Mouse (Mus musculus) hindbrain, embryonic 14.5 days (tissue): ENCODE measurements around the gene Zc3h12b. TPM values are rescaled to one million over a fixed set of nuclear protein-coding genes. Genes with fewer than 3 reads are reported as not detected.
"Not testable (repeated sequence)": the region's sequence is repeated elsewhere in the genome, so short reads cannot be mapped to it uniquely, and the experiment has no call there.

Experiments used
- ATAC-seq: fragments of 200-750 bp; cut with Nextera tagmentation; 2 replicates; pipeline ENCODE4 v1.8.0; 2017; ENCODE audit warnings: moderate number of reproducible peaks, mild to moderate bottlenecking, moderate TSS enrichment, moderate library complexity; ENCODE audit not compliant: low FRiP score
- DNase-seq: peaks from one replicate; pipeline ENCODE4 v3.0.0-alpha.2; 2015; ENCODE audit warnings: low spot score
- H3K27ac ChIP-seq: fragments of 300-500 bp; sonication (generic); 2 replicates; pipeline ENCODE4 v1.5.1; 2014; ENCODE audit warnings: mild to moderate bottlenecking, moderate library complexity
- H3K27me3 ChIP-seq: fragments of 300-500 bp; sonication (generic); 2 replicates; pipeline ENCODE4 v1.6.1; 2014; ENCODE audit warnings: mild to moderate bottlenecking, low read length, mixed read lengths; ENCODE audit not compliant: control insufficient read depth, insufficient read depth
- H3K36me3 ChIP-seq: fragments of 300-500 bp; sonication (generic); replicated peaks from 2 replicates; pipeline ENCODE4 v1.6.1; 2014; ENCODE audit not compliant: control insufficient read depth, insufficient read depth
- H3K4me1 ChIP-seq: fragments of 300-500 bp; sonication (generic); replicated peaks from 2 replicates; pipeline ENCODE4 v1.6.1; 2014; ENCODE audit warnings: antibody characterized with exemption, low read length, mixed read lengths; ENCODE audit not compliant: control insufficient read depth, insufficient read depth
- H3K4me2 ChIP-seq: fragments of 300-500 bp; sonication (generic); replicated peaks from 2 replicates; pipeline ENCODE4 v1.6.1; 2014; ENCODE audit warnings: mild to moderate bottlenecking, moderate library complexity
- H3K4me3 ChIP-seq: fragments of 300-500 bp; sonication (generic); replicated peaks from 2 replicates; pipeline ENCODE4 v1.5.1; 2014; ENCODE audit warnings: mild to moderate bottlenecking, low read length
- H3K9ac ChIP-seq: fragments of 300-500 bp; sonication (generic); 2 replicates; pipeline ENCODE4 v1.6.1; 2014
- H3K9me3 ChIP-seq: fragments of 300-500 bp; sonication (generic); 2 replicates; pipeline ENCODE4 v1.6.1; 2016; ENCODE audit warnings: low read length; ENCODE audit not compliant: control insufficient read depth
- WGBS: fragments of 180-500 bp; shearing (Covaris S2); extraction: QIAGEN DNeasy Blood & Tissue Kit; methylation state at CpG from one replicate; pipeline ENCODE4 v1.1.7; 2014; 5-methylcytosine and 5-hydroxymethylcytosine counted together
- polyA plus RNA-seq: library from polyadenylated mRNA; unstranded; fragments of >200 nt; fragmentation: Nextera tagmentation; extraction: Ambion mirVana; gene quantifications from 2 replicates; pipeline ENCODE4 v1.2.1, GENCODE M21; 2014

The Zc3h12b gene
- polyA plus RNA-seq, 1 experiment from 2014 or later = 4.1 TPM

DNA sequence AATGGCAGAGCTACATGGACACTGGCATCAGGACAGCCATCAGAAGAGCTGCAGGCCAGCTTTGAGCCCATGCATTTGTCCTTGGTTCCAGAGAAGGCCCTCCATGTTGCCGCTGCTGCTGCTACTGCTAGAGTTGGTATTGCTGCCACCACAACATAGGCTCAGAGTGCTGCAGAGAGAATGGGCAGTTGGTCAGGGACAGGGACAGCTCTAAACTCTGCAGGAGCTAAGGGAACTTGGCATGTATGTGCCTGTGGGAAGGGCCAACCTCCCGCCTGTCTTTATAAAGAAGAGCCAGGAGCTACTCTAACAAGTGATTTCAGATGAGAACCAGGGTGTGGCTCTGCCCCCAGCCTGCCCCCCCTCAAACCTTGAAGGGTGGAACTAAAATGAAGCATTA is 224.0 kb downstream of the Zc3h12b start:
- no peak overlapping the region for H3K9ac ChIP-seq
- no peak overlapping the region for H3K27ac ChIP-seq
- no peak for DNase-seq
- no peak overlapping the region for H3K4me3 ChIP-seq
- 89% methylated on average over 2 of the region's 2 CpGs for WGBS
- H3K36me3 ChIP-seq = peaks cover 42% of the 10 kb centered on the region
- ATAC-seq = no peak
- H3K9me3 ChIP-seq = no peaks in the 10 kb centered on the region
- H3K27me3 ChIP-seq = no peaks in the 10 kb centered on the region
- H3K4me1 ChIP-seq = no peaks in the 10 kb centered on the region
- H3K4me2 ChIP-seq = no peak overlapping the region

DNA sequence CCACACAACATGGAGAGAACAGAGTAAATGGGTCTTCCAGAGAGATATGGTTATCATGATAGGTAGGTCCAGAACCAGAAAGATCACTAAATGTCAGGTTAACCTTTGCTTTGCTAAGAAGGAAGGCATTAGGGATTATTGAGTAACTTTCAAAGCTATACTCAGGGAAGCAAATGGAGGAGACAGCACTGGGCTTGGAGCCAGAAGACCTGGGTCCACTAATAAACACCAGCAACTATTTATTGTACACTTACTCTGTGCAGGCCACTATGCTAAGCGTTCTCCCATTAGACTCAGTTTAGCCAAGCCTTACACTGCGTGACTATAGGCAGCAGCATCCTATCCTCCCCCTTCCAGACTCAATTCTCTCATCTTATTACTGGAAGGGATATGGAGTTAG is 234.0 kb downstream of the Zc3h12b start:
- Histone ChIP-seq H3K4me1 (no peaks in the 10 kb centered on the region), H3K36me3 (peaks cover 52% of the 10 kb centered on the region), H3K9me3 (no peaks in the 10 kb centered on the region), H3K27ac (no peak overlapping the region), H3K4me2 (no peak overlapping the region), H3K9ac (no peak overlapping the region), H3K27me3 (no peaks in the 10 kb centered on the region), H3K4me3 (no peak overlapping the region)
- ATAC-seq (no peak), DNase-seq (no peak)
- WGBS = 95% methylated on average over 2 of the region's 2 CpGs

DNA sequence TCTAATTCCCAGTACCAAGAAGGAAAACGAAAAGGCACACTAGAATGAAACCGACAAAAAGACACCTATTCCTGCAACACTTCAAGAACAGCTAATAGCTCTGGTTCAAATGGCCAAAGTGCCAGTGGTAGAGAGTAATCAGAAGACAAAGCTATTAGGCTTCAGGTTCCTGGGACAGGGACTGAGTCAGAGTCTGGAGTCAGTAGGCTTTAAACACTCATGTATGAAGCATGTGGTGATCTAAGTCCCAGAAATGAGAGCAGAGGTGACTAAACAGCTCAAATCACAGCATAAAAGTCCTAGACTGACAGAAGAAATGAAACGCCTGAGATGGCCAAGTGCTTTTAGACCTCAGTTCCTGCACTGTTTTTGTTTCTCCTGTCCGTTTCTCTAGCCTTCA is 236.7 kb downstream of the Zc3h12b start:
- Histone ChIP-seq H3K9me3 (no peaks in the 10 kb centered on the region), H3K4me2 (no peak overlapping the region), H3K9ac (no peak overlapping the region), H3K36me3 (peaks cover 49% of the 10 kb centered on the region), H3K4me1 (no peaks in the 10 kb centered on the region), H3K27ac (no peak overlapping the region), H3K4me3 (no peak overlapping the region), H3K27me3 (no peaks in the 10 kb centered on the region)
- no peak for DNase-seq
- WGBS = 87% methylated on average over 4 of the region's 4 CpGs
- no peak for ATAC-seq

DNA sequence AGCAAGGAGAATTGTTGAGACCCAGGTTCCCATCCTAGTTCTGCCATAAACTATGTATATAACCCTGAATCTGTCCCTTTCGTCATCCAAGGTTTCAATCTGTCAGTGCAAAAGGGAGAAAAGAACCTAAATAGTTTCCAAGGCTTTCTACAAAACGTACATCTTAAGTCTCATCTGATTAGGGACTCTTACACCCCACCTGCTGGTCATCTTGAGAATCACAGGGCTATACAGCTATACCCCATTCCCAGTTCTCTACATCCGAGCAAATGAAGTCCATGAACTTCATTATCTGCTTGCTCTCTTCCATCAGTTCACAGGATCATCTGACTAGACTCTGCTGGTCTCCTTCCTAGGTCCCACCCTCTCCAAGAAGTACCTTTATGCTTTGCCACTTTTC is 239.3 kb downstream of the Zc3h12b start:
- Histone ChIP-seq H3K4me3 (no peak overlapping the region), H3K9ac (no peak overlapping the region), H3K27ac (no peak overlapping the region), H3K4me2 (no peak overlapping the region), H3K27me3 (no peaks in the 10 kb centered on the region), H3K4me1 (peaks cover 4% of the 10 kb centered on the region; the same call in 1 of the 2 replicates), H3K9me3 (no peaks in the 10 kb centered on the region), H3K36me3 (peaks cover 35% of the 10 kb centered on the region)
- WGBS = 42% methylated on average over 3 of the region's 3 CpGs
- DNase-seq (peak; percentile 64), ATAC-seq (no peak)

DNA sequence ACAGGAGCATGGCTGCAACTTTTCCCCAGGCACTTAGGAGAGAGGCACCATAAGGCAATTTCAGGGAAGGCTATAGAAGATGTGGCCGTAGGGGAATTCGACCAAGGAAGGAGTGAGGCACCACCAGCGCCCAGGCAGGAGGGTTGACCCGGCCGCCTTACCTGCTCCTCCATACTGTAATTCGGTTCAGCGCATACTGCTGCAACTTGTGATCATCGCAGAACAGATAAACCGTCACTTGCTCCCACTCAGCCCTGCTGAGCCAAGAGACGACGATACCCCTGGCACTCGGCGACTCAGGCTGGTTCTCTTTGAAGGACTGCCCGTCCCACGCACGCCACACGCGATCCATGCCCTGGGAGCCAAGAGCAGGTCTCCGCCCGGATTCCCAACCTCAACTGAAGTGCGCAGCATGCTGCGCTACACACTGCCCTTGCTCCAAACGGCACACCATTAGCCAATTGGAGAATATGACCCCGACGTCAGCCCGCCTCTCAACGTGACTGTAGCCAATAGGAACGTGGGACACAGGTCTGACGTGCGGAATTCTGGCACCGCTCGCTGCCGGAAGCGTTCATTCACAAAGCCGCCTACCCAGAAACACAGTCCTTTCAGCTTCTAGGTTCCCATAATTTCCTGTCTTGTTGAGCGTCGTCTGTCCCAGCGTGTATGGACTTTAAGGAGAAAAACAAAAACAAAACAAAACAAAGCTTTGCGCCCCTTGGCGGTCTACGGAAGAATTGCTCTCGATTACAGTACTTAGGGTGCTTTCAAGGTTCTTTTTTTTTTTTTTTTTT is 245.2 kb downstream of the Zc3h12b start, which contains the start of gene Las1l:
TSS of gene Las1l (minus strand) at position 466 of the 797 bp plus-strand sequence.
- WGBS = 23% methylated on average over 42 of the region's 42 CpGs
- DNase-seq = peak; percentile 88
- ATAC-seq = peak; percentile 100
- Histone ChIP-seq H3K36me3 (no peaks in the 10 kb centered on the region), H3K9me3 (no peaks in the 10 kb centered on the region), H3K27ac (peak within 1 kb of the TSS; percentile 54; the same call in 1 of the 2 replicates), H3K9ac (peak within 1 kb of the TSS; percentile 63), H3K4me2 (peak within 1 kb of the TSS; percentile 61), H3K4me1 (peaks cover 6% of the 10 kb centered on the region; the same call in 1 of the 2 replicates), H3K4me3 (peak within 1 kb of the TSS; percentile 58), H3K27me3 (no peaks in the 10 kb centered on the region)

DNA sequence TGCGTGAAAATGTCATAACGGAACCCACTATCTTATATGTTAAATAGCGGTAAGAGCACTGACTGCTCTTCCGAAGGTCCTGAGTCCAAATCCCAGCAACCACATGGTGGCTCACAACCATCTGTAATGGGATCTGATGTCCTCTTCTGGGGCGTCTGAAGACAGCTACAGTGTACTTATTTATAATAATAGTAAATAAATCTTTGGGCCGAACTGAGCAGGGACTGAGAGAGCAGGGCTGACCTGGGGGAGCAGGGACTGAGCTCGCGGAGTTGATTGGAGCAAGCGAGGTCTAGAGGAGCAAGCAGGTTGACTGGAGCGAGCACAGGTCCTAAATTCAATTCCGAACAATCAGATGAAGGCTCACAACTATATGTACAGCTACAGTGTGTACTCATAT is 246.0 kb downstream of the Zc3h12b start:
- not testable (repeated sequence) for DNase-seq, H3K4me1 ChIP-seq, H3K36me3 ChIP-seq, ATAC-seq, H3K27me3 ChIP-seq, H3K27ac ChIP-seq, H3K9ac ChIP-seq, H3K9me3 ChIP-seq
- Histone ChIP-seq H3K4me2 (peak overlapping the region; percentile 50), H3K4me3 (peak overlapping the region; percentile 24)
- WGBS = 39% methylated on average over 11 of the region's 11 CpGs

DNA sequence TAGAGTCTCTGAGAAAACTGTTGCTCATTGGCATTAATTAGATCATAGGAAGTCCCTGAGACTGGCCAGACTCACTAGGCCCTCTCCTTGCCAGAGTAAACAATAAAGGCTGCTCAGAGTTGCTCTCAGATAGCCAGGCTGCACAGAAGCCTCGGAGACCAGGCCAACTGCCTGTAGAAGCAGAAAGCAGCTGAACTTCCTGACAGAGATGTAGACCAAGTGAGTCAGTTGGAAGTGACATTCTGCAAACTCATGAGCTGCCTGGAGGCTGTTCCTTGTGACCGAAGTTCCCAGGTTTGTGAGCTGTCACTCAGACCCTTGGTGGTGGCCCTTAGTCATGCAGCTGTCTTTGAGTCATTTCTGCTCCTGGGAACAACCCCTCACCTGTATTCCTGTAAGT is 251.9 kb downstream of the Zc3h12b start:
- no peak overlapping the region for H3K4me3 ChIP-seq
- H3K4me1 ChIP-seq = 0 out of 2 replicates have a peak, but pooled peaks cover 3% of the 10 kb centered on the region
- no peak for DNase-seq
- no peak overlapping the region for H3K4me2 ChIP-seq
- H3K9ac ChIP-seq = no peak overlapping the region
- H3K27me3 ChIP-seq = no peaks in the 10 kb centered on the region
- H3K9me3 ChIP-seq = no peaks in the 10 kb centered on the region
- H3K27ac ChIP-seq = no peak overlapping the region
- no peak for ATAC-seq
- H3K36me3 ChIP-seq = no peaks in the 10 kb centered on the region
- 88% methylated on average over 2 of the region's 2 CpGs for WGBS

DNA sequence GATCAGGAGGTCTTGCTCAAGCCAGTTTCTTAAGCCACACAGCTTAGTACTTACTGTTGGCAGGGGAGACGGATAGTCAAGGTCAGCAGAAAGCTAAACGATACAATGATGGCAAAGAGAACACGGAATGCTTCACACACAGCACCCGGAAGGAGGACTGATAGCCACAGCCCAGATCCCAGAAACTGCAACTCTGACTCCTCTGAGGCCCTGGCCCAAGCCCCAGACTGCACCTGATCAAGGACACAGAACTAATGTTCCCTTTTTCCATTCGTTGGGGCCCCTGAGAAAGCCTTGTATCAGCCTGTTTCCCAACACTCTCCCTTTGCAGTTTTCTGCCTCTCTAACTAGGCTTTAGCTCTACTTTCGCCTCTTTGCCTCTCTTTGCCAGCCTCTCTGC is 253.6 kb downstream of the Zc3h12b start:
- no peak for ATAC-seq

DNA sequence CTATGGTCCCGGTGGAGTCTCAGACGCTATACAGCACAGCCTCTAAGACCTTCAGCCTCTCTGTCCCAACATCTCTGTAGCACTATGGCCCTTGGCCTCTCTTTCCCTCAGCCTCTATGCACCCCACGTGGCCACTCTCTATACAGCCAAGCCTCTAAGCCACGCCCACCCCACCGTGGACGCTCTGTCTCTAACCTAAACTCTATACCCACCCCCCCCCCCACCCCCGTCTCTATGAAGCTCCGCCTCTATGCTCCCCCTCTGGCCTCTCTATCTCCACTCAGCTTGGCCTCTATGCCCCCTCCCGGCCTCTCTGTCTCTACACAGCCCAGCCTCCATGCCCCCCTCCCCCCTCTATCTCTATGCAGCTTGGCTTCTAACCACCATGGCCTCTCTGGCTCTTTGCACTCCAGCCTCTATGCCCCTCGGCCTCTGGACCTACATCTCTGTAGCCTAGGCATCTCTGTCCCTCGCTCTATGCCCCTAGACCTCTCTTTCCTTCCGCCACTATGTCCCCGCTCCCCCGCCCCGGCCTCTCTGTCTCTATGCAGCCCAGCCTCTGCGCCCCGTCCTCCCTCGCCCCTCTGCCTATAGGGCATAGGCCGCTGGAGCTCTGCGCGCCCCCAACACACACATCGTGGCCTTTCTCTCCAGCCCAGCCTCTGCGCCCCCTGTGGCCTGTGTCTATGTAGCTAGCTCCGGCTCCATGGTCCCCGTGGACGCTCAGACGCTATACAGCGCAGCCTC is 256.5 kb downstream of the Zc3h12b start:
- H3K4me2 ChIP-seq = peak overlapping the region; percentile 52
- peak overlapping the region; percentile 87 for H3K27ac ChIP-seq
- 0 out of 2 replicates have a peak, but pooled peaks cover 3% of the 10 kb centered on the region for H3K4me1 ChIP-seq
- 24% methylated on average over 28 of the region's 28 CpGs for WGBS
- no peaks in the 10 kb centered on the region for H3K9me3 ChIP-seq
- H3K36me3 ChIP-seq = no peaks in the 10 kb centered on the region
- DNase-seq (peak; percentile 72), ATAC-seq (peak; percentile 85)
- H3K4me3 ChIP-seq = peak overlapping the region; percentile 35
- H3K27me3 ChIP-seq = no peaks in the 10 kb centered on the region
- peak overlapping the region; percentile 66 for H3K9ac ChIP-seq

More for the DNA sequence above, 253.6 kb downstream of the Zc3h12b start:
- DNase-seq = no peak
- H3K4me3 ChIP-seq = no peak overlapping the region
- H3K27ac ChIP-seq = no peak overlapping the region
- no peaks in the 10 kb centered on the region for H3K36me3 ChIP-seq
- H3K9ac ChIP-seq = no peak overlapping the region
- H3K27me3 ChIP-seq = no peaks in the 10 kb centered on the region
- H3K4me1 ChIP-seq = 0 out of 2 replicates have a peak, but pooled peaks cover 3% of the 10 kb centered on the region
- no peaks in the 10 kb centered on the region for H3K9me3 ChIP-seq
- H3K4me2 ChIP-seq = no peak overlapping the region
- 80% methylated on average over 6 of the region's 6 CpGs for WGBS
